Mouse (Mus musculus): ENCODE data around the gene 4931414P19Rik.

DNA sequence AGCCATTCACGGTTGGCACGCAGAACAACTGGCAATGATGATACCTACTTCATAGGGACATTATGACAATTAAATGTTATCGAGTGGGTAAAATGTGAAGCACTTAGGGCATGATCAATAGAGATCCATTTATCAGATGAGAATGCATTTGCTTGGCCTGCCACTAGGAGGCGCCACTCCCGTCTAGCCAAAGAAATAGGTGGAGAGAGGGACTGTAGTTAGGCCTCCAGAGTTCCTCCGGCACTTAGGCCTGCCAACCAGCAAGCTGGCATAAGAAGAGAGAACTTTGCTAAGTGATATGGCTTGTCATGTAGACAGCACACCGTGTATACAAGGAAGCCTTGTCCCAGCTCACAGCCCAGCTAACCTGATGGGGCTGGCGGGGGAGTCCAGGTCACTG, 31.2 kb upstream of the 4931414P19Rik start:
- TF ChIP-seq ZC3H11A (IDR thresholded peaks at IDR 0.05; ENCODE audit: borderline replicate concordance, low read depth, low read length) (no peak), HCFC1 (IDR thresholded peaks at IDR 0.05; ENCODE audit: borderline replicate concordance, insufficient read depth, low read length) (no peak), CHD2 (IDR thresholded peaks at IDR 0.05; ENCODE audit: low read depth, low read length) (no peak)
